Mouse (Mus musculus) heart, embryonic 13.5 days (tissue): ENCODE data around the gene Mboat2. TPM values are rescaled to one million over a fixed set of nuclear protein-coding genes. Genes with fewer than 3 reads are reported as not detected.

Experiments
- ATAC-seq: fragments of 200-750 bp; cut with Nextera tagmentation; 2 replicates; pipeline ENCODE4 v1.8.0; 2017; ENCODE audit warnings: moderate TSS enrichment; ENCODE audit not compliant: insufficient number of reproducible peaks, low FRiP score, low TSS enrichment; ENCODE audit errors: extremely low read depth
- H3K27ac ChIP-seq: fragments of 300-500 bp; sonication (generic); replicated peaks from 2 replicates; pipeline ENCODE4 v1.5.1; 2015; ENCODE audit warnings: moderate library complexity, mild to moderate bottlenecking, inconsistent platforms
- H3K27me3 ChIP-seq: fragments of 300-500 bp; sonication (generic); replicated peaks from 2 replicates; pipeline ENCODE4 v1.6.1; 2015; ENCODE audit warnings: mild to moderate bottlenecking, inconsistent platforms
- H3K36me3 ChIP-seq: fragments of 300-500 bp; sonication (generic); 2 replicates; pipeline ENCODE4 v1.6.1; 2015; ENCODE audit warnings: mild to moderate bottlenecking, inconsistent platforms
- H3K4me1 ChIP-seq: fragments of 300-500 bp; sonication (generic); 2 replicates; pipeline ENCODE4 v1.6.1; 2015; ENCODE audit warnings: inconsistent platforms
- H3K4me2 ChIP-seq: fragments of 300-500 bp; sonication (generic); 2 replicates; pipeline ENCODE4 v1.6.1; 2015; ENCODE audit warnings: inconsistent platforms, mild to moderate bottlenecking, moderate library complexity
- H3K4me3 ChIP-seq: fragments of 300-500 bp; sonication (generic); 2 replicates; pipeline ENCODE4 v1.5.1; 2015; ENCODE audit warnings: moderate library complexity, mild to moderate bottlenecking, inconsistent platforms
- H3K9ac ChIP-seq: fragments of 300-500 bp; sonication (generic); 2 replicates; pipeline ENCODE4 v1.6.1; 2015; ENCODE audit warnings: inconsistent platforms, mild to moderate bottlenecking, moderate library complexity
- H3K9me3 ChIP-seq: fragments of 300-500 bp; sonication (generic); 2 replicates; pipeline ENCODE4 v1.6.1; 2016; ENCODE audit warnings: inconsistent platforms
- WGBS: fragments of 180-500 bp; shearing (Covaris S2); methylation state at CpG from one replicate; pipeline ENCODE4 v1.1.7; 2015; ENCODE audit warnings: mixed read lengths; 5-methylcytosine and 5-hydroxymethylcytosine counted together
- polyA plus RNA-seq: library from polyadenylated mRNA; unstranded; fragments of >200 nt; fragmentation: Nextera tagmentation; extraction: Ambion mirVana; gene quantifications from 2 replicates; pipeline ENCODE4 v1.2.1, GENCODE M21; 2015

Mboat2 gene
- polyA plus RNA-seq: 27.7 and 30.5 TPM in 2 replicates

DNA sequence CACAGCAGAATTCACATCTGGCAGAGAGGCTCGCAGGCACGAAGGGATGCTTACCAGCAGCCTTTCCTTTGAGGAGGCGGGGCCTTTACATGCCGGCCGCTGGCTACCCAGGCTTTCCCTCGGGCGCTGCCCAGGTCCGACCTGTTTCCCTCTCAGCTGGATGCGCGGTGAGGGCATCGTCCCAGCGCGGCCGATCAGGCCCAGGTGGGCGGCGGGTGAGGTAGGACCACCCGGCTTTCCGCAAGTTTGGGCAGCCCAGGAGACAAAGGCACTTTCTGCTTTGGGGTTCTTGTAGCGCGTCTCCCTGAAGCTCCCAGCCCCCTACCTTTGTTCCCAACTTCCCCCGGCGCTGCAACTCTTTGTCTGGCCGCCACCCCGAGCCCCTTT is at the start of gene Mboat2:
Gene Mboat2, plus strand, starts transcription at position 114 of the 387 bp plus-strand sequence.
- under 1% methylated on average over 24 of the region's 24 CpGs for WGBS
- Histone ChIP-seq H3K4me2 (peak within 1 kb of the TSS; percentile 85), H3K9me3 (no peaks in the 10 kb centered on the region), H3K4me1 (peaks cover 39% of the 10 kb centered on the region), H3K4me3 (peak within 1 kb of the TSS; percentile 92), H3K27me3 (no peaks in the 10 kb centered on the region), H3K27ac (peak within 1 kb of the TSS; percentile 95), H3K36me3 (no peaks in the 10 kb centered on the region), H3K9ac (peak within 1 kb of the TSS; percentile 96)
- ATAC-seq: peak; percentile 24; the same call in 1 of the 2 replicates

- Histone ChIP-seq H3K9ac (no peak overlapping the region), H3K4me1 (0 out of 2 replicates have a peak, but pooled peaks cover 7% of the 10 kb centered on the region), H3K4me2 (no peak overlapping the region), H3K27me3 (no peaks in the 10 kb centered on the region), H3K4me3 (no peak overlapping the region), H3K9me3 (no peaks in the 10 kb centered on the region), H3K27ac (no peak overlapping the region), H3K36me3 (no peaks in the 10 kb centered on the region)
- no peak for ATAC-seq
- WGBS: 67% methylated on average over 4 of the region's 4 CpGs
These were observed 46.9 kb upstream of the Mboat2 start for GRCm38 (mm10) chr12:24783735-24784134.

DNA sequence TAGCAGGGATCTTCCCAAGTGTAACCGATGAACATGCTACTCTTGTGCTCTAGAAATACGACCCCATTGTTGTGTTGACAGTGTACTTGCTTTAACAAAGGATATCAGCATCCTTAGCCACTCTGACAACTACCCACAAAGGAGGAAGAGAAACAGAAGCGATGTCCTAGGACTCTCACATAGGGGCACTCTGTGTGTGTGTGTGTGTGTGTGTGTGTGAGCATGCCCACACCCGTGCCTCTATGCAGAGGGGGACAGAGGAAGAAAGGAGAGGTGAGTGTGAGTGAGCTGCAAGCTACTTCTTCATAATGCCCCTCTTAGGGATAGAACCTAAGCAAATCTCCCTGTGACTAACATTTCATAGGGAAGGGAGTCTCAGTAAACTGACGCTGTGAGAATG is 44.8 kb upstream of the Mboat2 start:
- Histone ChIP-seq H3K27me3 (no peaks in the 10 kb centered on the region), H3K9me3 (no peaks in the 10 kb centered on the region), H3K36me3 (no peaks in the 10 kb centered on the region), H3K4me2 (no peak overlapping the region), H3K27ac (no peak overlapping the region), H3K4me3 (no peak overlapping the region), H3K9ac (no peak overlapping the region), H3K4me1 (no peaks in the 10 kb centered on the region)
- WGBS: 64% methylated on average over 5 of the region's 5 CpGs
- ATAC-seq: no peak

GRCm38 (mm10) chr12:24786316-24786715 is 44.4 kb upstream of the Mboat2 start:
- H3K4me1 ChIP-seq: no peaks in the 10 kb centered on the region
- no peaks in the 10 kb centered on the region for H3K9me3 ChIP-seq
- no peak for ATAC-seq
- H3K4me3 ChIP-seq: no peak overlapping the region
- H3K27ac ChIP-seq: no peak overlapping the region
- no peaks in the 10 kb centered on the region for H3K36me3 ChIP-seq
- WGBS: 33% methylated on average over 4 of the region's 4 CpGs
- H3K27me3 ChIP-seq: no peaks in the 10 kb centered on the region
- H3K9ac ChIP-seq: no peak overlapping the region
- no peak overlapping the region for H3K4me2 ChIP-seq

DNA sequence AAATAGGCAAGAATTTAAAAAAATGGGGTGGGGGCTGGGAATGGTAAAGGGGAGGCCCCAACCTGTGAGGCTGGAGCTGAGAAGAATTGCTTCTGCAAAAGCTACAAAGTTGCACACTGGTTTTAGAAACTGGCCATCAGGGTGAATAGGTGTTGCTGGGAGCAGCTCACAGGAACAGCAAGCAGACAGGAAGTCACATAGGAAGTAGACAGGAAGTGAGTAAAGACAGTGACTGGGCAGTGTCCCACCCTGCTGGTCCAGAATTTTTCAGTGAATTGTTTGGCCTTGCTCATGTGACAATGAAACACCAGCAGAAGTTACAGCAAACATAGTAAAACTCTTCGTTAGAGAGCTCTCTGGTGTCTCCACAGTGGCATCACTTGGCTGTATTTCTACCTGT is 41.0 kb upstream of the Mboat2 start:
- Histone ChIP-seq H3K4me3 (no peak overlapping the region), H3K27me3 (no peaks in the 10 kb centered on the region), H3K27ac (no peak overlapping the region), H3K9me3 (no peaks in the 10 kb centered on the region), H3K9ac (no peak overlapping the region), H3K4me1 (no peaks in the 10 kb centered on the region), H3K4me2 (no peak overlapping the region), H3K36me3 (no peaks in the 10 kb centered on the region)
- ATAC-seq: no peak
- WGBS: 53% methylated on average over 1 of the region's 1 CpGs

- Histone ChIP-seq H3K4me1 (peaks cover 17% of the 10 kb centered on the region), H3K9me3 (no peaks in the 10 kb centered on the region), H3K9ac (no peak overlapping the region), H3K27ac (no peak overlapping the region), H3K4me2 (no peak overlapping the region), H3K36me3 (no peaks in the 10 kb centered on the region), H3K4me3 (no peak overlapping the region), H3K27me3 (no peaks in the 10 kb centered on the region)
- no peak for ATAC-seq
- 0% methylated on average over 1 of the region's 1 CpGs for whole genome bisulfite sequencing
These were observed 19.4 kb upstream of the Mboat2 start for GRCm38 (mm10) chr12:24811230-24811629.

DNA sequence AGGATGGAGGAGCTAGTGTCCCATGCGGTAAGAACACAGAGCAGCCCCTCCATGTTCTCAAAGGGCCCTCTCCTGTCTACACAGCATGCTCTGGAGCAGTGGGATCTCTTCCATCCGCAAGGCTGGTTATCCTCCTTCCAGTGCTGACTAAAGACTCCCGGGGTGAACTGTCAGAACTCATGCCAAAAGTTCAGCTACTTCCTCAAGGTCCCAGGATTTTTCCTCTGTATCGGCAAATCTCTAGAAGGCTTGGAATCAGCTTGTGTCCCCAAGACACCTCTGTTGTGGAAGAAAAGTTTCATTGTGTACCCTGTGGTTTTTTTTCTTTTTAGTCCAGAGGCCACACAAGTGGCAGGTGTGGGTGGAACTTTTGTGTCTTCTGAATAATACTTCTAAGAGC is 18.8 kb upstream of the Mboat2 start:
- no peaks in the 10 kb centered on the region for H3K9me3 ChIP-seq
- WGBS: 52% methylated on average over 4 of the region's 4 CpGs

DNA sequence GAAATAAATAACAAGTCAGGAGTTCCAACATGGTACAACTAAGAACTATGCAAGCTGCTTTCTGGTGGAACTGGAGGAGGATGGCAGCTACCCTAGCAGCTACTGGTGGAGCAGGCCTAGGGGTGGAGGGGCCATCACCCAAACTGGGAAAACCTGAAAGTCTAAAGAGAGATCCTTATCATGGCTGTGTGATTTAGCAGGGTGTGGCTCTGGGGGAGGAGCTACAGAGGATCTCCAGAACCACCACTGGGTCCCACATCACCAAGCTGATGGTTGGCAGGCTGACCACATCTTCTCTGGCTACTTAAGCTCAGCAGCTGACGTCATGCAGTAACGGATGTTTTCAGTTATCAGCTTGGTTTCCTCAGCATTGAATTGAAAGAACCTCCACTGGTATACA is 7.8 kb upstream of the Mboat2 start:
- Histone ChIP-seq H3K9me3 (no peaks in the 10 kb centered on the region), H3K4me2 (no peak overlapping the region), H3K4me3 (no peak overlapping the region), H3K27ac (no peak overlapping the region), H3K9ac (no peak overlapping the region), H3K36me3 (no peaks in the 10 kb centered on the region), H3K27me3 (no peaks in the 10 kb centered on the region), H3K4me1 (peaks cover 14% of the 10 kb centered on the region)
- WGBS: 49% methylated on average over 2 of the region's 2 CpGs
- no peak for ATAC-seq

More for the DNA sequence above, 18.8 kb upstream of the Mboat2 start:
- no peaks in the 10 kb centered on the region for H3K27me3 ChIP-seq
- H3K27ac ChIP-seq: no peak overlapping the region
- H3K4me1 ChIP-seq: peaks cover 17% of the 10 kb centered on the region
- no peaks in the 10 kb centered on the region for H3K36me3 ChIP-seq
- no peak for ATAC-seq
- H3K9ac ChIP-seq: no peak overlapping the region
- H3K4me2 ChIP-seq: no peak overlapping the region
- no peak overlapping the region for H3K4me3 ChIP-seq

DNA sequence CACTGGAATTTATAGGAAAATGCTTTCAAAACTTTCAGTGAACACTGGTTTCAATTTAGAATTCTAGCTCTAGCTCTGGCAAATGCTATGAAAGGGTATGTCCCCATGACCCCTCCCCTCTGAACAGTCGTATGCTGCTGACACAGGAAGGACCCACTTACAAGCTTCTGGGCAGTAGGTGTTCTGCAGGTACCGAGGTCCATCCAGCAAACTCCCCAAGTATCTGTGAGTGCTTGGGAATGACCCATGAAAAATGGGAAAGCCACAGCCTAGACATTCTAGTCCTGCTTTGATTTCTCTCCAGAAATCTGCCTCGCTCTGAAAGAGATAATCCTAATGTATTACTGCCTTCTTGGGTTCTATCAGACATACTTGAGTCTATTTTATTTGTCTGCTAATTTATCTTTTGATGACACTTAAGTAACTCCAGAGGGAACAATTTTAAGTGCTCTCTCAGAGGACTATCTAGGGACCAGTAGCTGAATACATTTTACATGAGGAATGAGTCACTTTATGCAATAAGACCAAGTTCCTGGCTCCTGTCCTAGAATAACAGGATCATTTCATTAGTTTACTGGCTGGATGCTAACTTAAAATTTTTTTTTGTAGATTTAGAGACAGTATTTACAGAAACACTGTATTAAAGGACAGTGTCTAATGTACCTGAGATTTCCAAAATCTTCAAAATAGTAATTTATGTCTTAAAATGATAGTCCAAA is 6.9 kb upstream of the Mboat2 start:
- no peak for ATAC-seq
- Histone ChIP-seq H3K4me1 (peaks cover 14% of the 10 kb centered on the region), H3K9me3 (no peaks in the 10 kb centered on the region), H3K4me2 (no peak overlapping the region), H3K36me3 (no peaks in the 10 kb centered on the region), H3K9ac (no peak overlapping the region), H3K4me3 (no peak overlapping the region), H3K27ac (no peak overlapping the region), H3K27me3 (no peaks in the 10 kb centered on the region)
- WGBS: 68% methylated on average over 3 of the region's 3 CpGs

DNA sequence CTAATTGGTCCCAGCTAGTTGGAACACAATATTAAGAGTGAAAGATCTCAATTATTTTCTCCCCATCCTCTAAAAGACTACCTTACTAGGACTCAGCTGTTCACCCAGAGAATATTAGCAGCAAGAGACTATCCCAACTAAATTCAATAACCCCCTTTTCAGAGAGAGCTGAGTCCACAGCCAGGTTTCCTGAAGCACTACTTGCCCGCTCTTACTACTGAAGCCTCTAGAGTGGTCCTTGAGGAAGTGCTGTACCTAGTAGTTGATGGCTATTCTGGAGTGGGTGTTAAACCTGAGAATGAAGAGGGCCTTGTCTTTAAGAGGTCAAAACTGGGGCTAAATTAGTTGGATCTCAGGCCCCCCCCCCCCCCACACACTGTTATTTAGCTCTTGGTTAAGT is 593 bp upstream of the Mboat2 start:
- WGBS: 56% methylated on average over 1 of the region's 1 CpGs
- H3K9ac ChIP-seq: peak overlapping the region; percentile 96
- H3K4me2 ChIP-seq: peak overlapping the region; percentile 85
- no peaks in the 10 kb centered on the region for H3K36me3 ChIP-seq
- ATAC-seq: no peak
- peak overlapping the region; percentile 92 for H3K4me3 ChIP-seq
- no peaks in the 10 kb centered on the region for H3K9me3 ChIP-seq
- H3K27me3 ChIP-seq: no peaks in the 10 kb centered on the region
- H3K4me1 ChIP-seq: peaks cover 39% of the 10 kb centered on the region
- H3K27ac ChIP-seq: peak overlapping the region; percentile 95; the same call in 1 of the 2 replicates

GRCm38 (mm10) chr12:24831153-24831963 is 679 bp downstream of the Mboat2 start:
- H3K27ac ChIP-seq: peak overlapping the region; percentile 95
- H3K4me3 ChIP-seq: peak overlapping the region; percentile 92
- ATAC-seq: peak; percentile 96
- H3K4me2 ChIP-seq: peak overlapping the region; percentile 85
- H3K4me1 ChIP-seq: peaks cover 43% of the 10 kb centered on the region
- WGBS: under 1% methylated on average over 83 of the region's 95 CpGs
- no peaks in the 10 kb centered on the region for H3K36me3 ChIP-seq
- no peaks in the 10 kb centered on the region for H3K9me3 ChIP-seq
- peak overlapping the region; percentile 96 for H3K9ac ChIP-seq
- no peaks in the 10 kb centered on the region for H3K27me3 ChIP-seq
